Mouse (Mus musculus) neural tube, embryonic 13.5 days (tissue): ENCODE results near the gene Celf2. TPM values are rescaled to one million over a fixed set of nuclear protein-coding genes. Genes with fewer than 3 reads are reported as not detected.

Experiments
- ATAC-seq: fragments of 200-750 bp; cut with Nextera tagmentation; 2 replicates; pipeline ENCODE4 v1.8.0; 2017; ENCODE audit warnings: low read depth, mild to moderate bottlenecking, moderate TSS enrichment, moderate library complexity
- H3K27ac ChIP-seq: fragments of 300-500 bp; sonication (generic); replicated peaks from 2 replicates; pipeline ENCODE4 v1.5.1; 2015; ENCODE audit warnings: moderate library complexity, mild to moderate bottlenecking, inconsistent platforms
- H3K27me3 ChIP-seq: fragments of 300-500 bp; sonication (generic); 2 replicates; pipeline ENCODE4 v1.6.1; 2015; ENCODE audit warnings: mild to moderate bottlenecking, inconsistent platforms
- H3K36me3 ChIP-seq: fragments of 300-500 bp; sonication (generic); 2 replicates; pipeline ENCODE4 v1.6.1; 2015; ENCODE audit warnings: mild to moderate bottlenecking, inconsistent platforms
- H3K4me1 ChIP-seq: fragments of 300-500 bp; sonication (generic); replicated peaks from 2 replicates; pipeline ENCODE4 v1.6.1; 2015; ENCODE audit warnings: inconsistent platforms
- H3K4me2 ChIP-seq: fragments of 300-500 bp; sonication (generic); 2 replicates; pipeline ENCODE4 v1.6.1; 2015; ENCODE audit warnings: inconsistent platforms, mild to moderate bottlenecking, moderate library complexity
- H3K4me3 ChIP-seq: fragments of 300-500 bp; sonication (generic); 2 replicates; pipeline ENCODE4 v1.5.1; 2015; ENCODE audit warnings: mild to moderate bottlenecking, inconsistent platforms
- H3K9ac ChIP-seq: fragments of 300-500 bp; sonication (generic); 2 replicates; pipeline ENCODE4 v1.6.1; 2015; ENCODE audit warnings: moderate library complexity, mild to moderate bottlenecking, inconsistent platforms
- H3K9me3 ChIP-seq: fragments of 300-500 bp; sonication (generic); 2 replicates; pipeline ENCODE4 v1.6.1; 2016; ENCODE audit warnings: inconsistent platforms
- WGBS: fragments of 180-500 bp; shearing (Covaris S2); methylation state at CpG from one replicate; pipeline ENCODE4 v1.1.7; 2015; 5-methylcytosine and 5-hydroxymethylcytosine counted together
- polyA plus RNA-seq: library from polyadenylated mRNA; unstranded; fragments of >200 nt; fragmentation: Nextera tagmentation; extraction: Ambion mirVana; gene quantifications from 2 replicates; pipeline ENCODE4 v1.2.1, GENCODE M21; 2015

Gene Celf2
- polyA plus RNA-seq, 1 experiment from 2014 or later = 111 TPM

GRCm38 (mm10) chr2:6909921-6910320 is 599.4 kb downstream of the Celf2 start:
- Histone ChIP-seq H3K36me3 (no peaks in the 10 kb centered on the region), H3K4me1 (no peaks in the 10 kb centered on the region), H3K9me3 (no peaks in the 10 kb centered on the region), H3K4me2 (no peak overlapping the region), H3K4me3 (no peak overlapping the region), H3K27me3 (peaks cover 3% of the 10 kb centered on the region; the same call in 1 of the 2 replicates), H3K27ac (no peak overlapping the region), H3K9ac (no peak overlapping the region)
- 79% methylated on average over 7 of the region's 7 CpGs for WGBS
- ATAC-seq = no peak

- no peak overlapping the region for H3K4me3 ChIP-seq
- no peak for ATAC-seq
- 79% methylated on average over 3 of the region's 3 CpGs for WGBS
Measured at GRCm38 (mm10) chr2:6904411-6904810, 605.0 kb downstream of the Celf2 start.

GRCm38 (mm10) chr2:6903251-6903763 is 606.1 kb downstream of the Celf2 start:
- ATAC-seq = peak; percentile 84
- H3K4me2 ChIP-seq = peak overlapping the region; percentile 7; the same call in 1 of the 2 replicates
- no peak overlapping the region for H3K27ac ChIP-seq
- WGBS = 10% methylated on average over 4 of the region's 4 CpGs
- peaks cover 6% of the 10 kb centered on the region for H3K4me1 ChIP-seq
- no peak overlapping the region for H3K9ac ChIP-seq
- H3K36me3 ChIP-seq = no peaks in the 10 kb centered on the region
- no peaks in the 10 kb centered on the region for H3K27me3 ChIP-seq
- no peak overlapping the region for H3K4me3 ChIP-seq
- no peaks in the 10 kb centered on the region for H3K9me3 ChIP-seq

More at GRCm38 (mm10) chr2:6904411-6904810, 605.0 kb downstream of the Celf2 start:
- Histone ChIP-seq H3K9ac (no peak overlapping the region), H3K4me1 (peaks cover 6% of the 10 kb centered on the region), H3K9me3 (no peaks in the 10 kb centered on the region), H3K27me3 (no peaks in the 10 kb centered on the region), H3K4me2 (no peak overlapping the region), H3K27ac (no peak overlapping the region), H3K36me3 (no peaks in the 10 kb centered on the region)

- no peaks in the 10 kb centered on the region for H3K4me1 ChIP-seq
- H3K4me3 ChIP-seq = no peak overlapping the region
- H3K27ac ChIP-seq = no peak overlapping the region
- no peaks in the 10 kb centered on the region for H3K27me3 ChIP-seq
- no peaks in the 10 kb centered on the region for H3K36me3 ChIP-seq
- no peak overlapping the region for H3K9ac ChIP-seq
- 94% methylated on average over 1 of the region's 1 CpGs for WGBS
- H3K9me3 ChIP-seq = no peaks in the 10 kb centered on the region
- no peak overlapping the region for H3K4me2 ChIP-seq
- no peak for ATAC-seq
Measured at GRCm38 (mm10) chr2:6896896-6897295, 612.5 kb downstream of the Celf2 start.

GRCm38 (mm10) chr2:6893597-6893996 is 615.8 kb downstream of the Celf2 start:
- no peak for ATAC-seq

GRCm38 (mm10) chr2:6893095-6893494 is 616.3 kb downstream of the Celf2 start:
- Histone ChIP-seq H3K36me3 (no peaks in the 10 kb centered on the region), H3K4me3 (no peak overlapping the region), H3K9ac (no peak overlapping the region), H3K4me1 (no peaks in the 10 kb centered on the region), H3K9me3 (no peaks in the 10 kb centered on the region), H3K27me3 (no peaks in the 10 kb centered on the region), H3K27ac (no peak overlapping the region), H3K4me2 (no peak overlapping the region)
- WGBS = 80% methylated on average over 3 of the region's 3 CpGs
- ATAC-seq = no peak

More at GRCm38 (mm10) chr2:6893597-6893996, 615.8 kb downstream of the Celf2 start:
- no peak overlapping the region for H3K4me3 ChIP-seq
- H3K4me1 ChIP-seq = no peaks in the 10 kb centered on the region
- H3K4me2 ChIP-seq = no peak overlapping the region
- no peak overlapping the region for H3K9ac ChIP-seq
- no peaks in the 10 kb centered on the region for H3K36me3 ChIP-seq
- H3K27ac ChIP-seq = no peak overlapping the region
- no peaks in the 10 kb centered on the region for H3K9me3 ChIP-seq
- WGBS = 84% methylated on average over 2 of the region's 2 CpGs
- no peaks in the 10 kb centered on the region for H3K27me3 ChIP-seq

- Histone ChIP-seq H3K27ac (peak overlapping the region; percentile 91), H3K4me3 (peak overlapping the region; percentile 51)
- 12% methylated on average over 8 of the region's 8 CpGs for WGBS
Measured at GRCm38 (mm10) chr2:6884796-6885711, 624.3 kb downstream of the Celf2 start.

GRCm38 (mm10) chr2:6883996-6884795 is 625.2 kb downstream of the Celf2 start:
- 33% methylated on average over 13 of the region's 13 CpGs for WGBS
- H3K9ac ChIP-seq = peak overlapping the region; percentile 79
- peaks cover 23% of the 10 kb centered on the region for H3K4me1 ChIP-seq
- no peaks in the 10 kb centered on the region for H3K27me3 ChIP-seq
- peak; percentile 59; the same call in 1 of the 2 replicates for ATAC-seq
- no peaks in the 10 kb centered on the region for H3K36me3 ChIP-seq
- peak overlapping the region; percentile 53 for H3K4me2 ChIP-seq
- H3K9me3 ChIP-seq = no peaks in the 10 kb centered on the region
- H3K27ac ChIP-seq = peak overlapping the region; percentile 91
- H3K4me3 ChIP-seq = peak overlapping the region; percentile 51

More at GRCm38 (mm10) chr2:6884796-6885711, 624.3 kb downstream of the Celf2 start:
- no peaks in the 10 kb centered on the region for H3K9me3 ChIP-seq
- H3K36me3 ChIP-seq = no peaks in the 10 kb centered on the region
- H3K4me2 ChIP-seq = peak overlapping the region; percentile 53
- H3K4me1 ChIP-seq = peaks cover 23% of the 10 kb centered on the region
- peak; percentile 59; the same call in 1 of the 2 replicates for ATAC-seq
- H3K9ac ChIP-seq = peak overlapping the region; percentile 79
- H3K27me3 ChIP-seq = no peaks in the 10 kb centered on the region

DNA sequence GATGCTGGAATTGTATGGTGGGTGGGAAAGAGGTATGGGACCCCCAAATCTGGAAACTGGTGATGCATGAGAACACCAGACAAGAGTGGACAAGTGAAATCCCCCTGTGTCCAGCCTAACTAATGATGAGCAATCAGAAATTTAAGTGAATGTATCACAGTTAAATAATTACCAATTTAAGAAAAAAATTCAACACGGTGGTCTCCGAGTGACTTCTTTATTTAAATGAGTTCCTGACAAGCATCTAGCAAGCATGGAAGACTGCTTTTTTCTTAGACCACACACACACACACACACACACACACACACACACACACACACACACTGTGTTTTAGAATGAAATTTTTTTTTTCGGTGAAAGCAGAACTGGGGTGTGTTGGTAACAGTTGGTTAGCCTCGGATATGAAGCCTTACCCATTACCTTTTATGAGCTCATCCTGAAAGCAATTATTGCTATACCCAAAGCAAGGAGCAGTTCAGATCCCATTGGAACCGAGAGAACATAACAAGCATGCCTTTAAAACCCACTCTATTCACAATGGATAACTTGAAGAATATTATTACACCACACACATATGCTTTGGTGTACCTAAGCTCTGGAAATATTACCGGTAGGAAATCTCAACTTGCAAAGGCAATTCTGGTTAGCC is 627.0 kb downstream of the Celf2 start:
- no peaks in the 10 kb centered on the region for H3K9me3 ChIP-seq
- H3K4me1 ChIP-seq = peaks cover 23% of the 10 kb centered on the region
- no peaks in the 10 kb centered on the region for H3K36me3 ChIP-seq
- H3K4me2 ChIP-seq = peak overlapping the region; percentile 54
- 22% methylated on average over 6 of the region's 6 CpGs for WGBS
- ATAC-seq = peak; percentile 64; the same call in 1 of the 2 replicates
- peak overlapping the region; percentile 35 for H3K4me3 ChIP-seq
- H3K27me3 ChIP-seq = no peaks in the 10 kb centered on the region
- H3K9ac ChIP-seq = peak overlapping the region; percentile 58
- peak overlapping the region; percentile 68 for H3K27ac ChIP-seq

- Histone ChIP-seq H3K9ac (no peak overlapping the region), H3K27ac (peak overlapping the region; percentile 68; the same call in 1 of the 2 replicates), H3K36me3 (no peaks in the 10 kb centered on the region), H3K9me3 (no peaks in the 10 kb centered on the region), H3K4me1 (peaks cover 34% of the 10 kb centered on the region), H3K27me3 (no peaks in the 10 kb centered on the region), H3K4me3 (peak overlapping the region; percentile 35; the same call in 1 of the 2 replicates), H3K4me2 (peak overlapping the region; percentile 54)
- ATAC-seq = no peak
- WGBS = 67% methylated on average over 6 of the region's 6 CpGs
Measured at GRCm38 (mm10) chr2:6880941-6881575, 628.3 kb downstream of the Celf2 start.

DNA sequence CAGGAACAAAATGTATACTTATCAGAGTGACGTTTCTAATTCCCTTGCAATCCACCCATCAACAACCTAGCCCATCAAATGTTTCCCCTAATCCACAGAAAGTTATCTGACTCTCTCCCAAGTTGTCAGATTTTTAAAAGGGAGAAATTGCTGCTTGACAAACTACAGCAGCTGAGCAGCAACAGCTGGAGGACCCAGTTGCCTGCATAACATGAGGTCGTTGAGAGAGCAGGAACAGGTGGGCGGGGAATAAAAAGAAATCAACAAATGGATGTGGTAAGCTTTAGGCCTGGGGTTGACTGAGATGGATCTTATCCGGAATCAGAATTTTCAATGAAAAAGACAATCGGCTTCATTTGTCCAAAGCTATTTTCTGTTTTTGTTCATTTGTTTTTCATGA is 632.3 kb downstream of the Celf2 start:
- 75% methylated on average over 5 of the region's 5 CpGs for WGBS
- no peak overlapping the region for H3K27ac ChIP-seq
- no peaks in the 10 kb centered on the region for H3K27me3 ChIP-seq
- H3K4me3 ChIP-seq = no peak overlapping the region
- H3K9ac ChIP-seq = no peak overlapping the region
- no peaks in the 10 kb centered on the region for H3K36me3 ChIP-seq
- peaks cover 54% of the 10 kb centered on the region for H3K4me1 ChIP-seq
- no peak for ATAC-seq
- H3K9me3 ChIP-seq = no peaks in the 10 kb centered on the region
- H3K4me2 ChIP-seq = no peak overlapping the region
